Mouse (Mus musculus) common myeloid progenitor, adult 5-6 weeks (primary cell): ENCODE measurements around the gene Map2k7. TPM values are rescaled to one million over a fixed set of nuclear protein-coding genes. Genes with fewer than 3 reads are reported as not detected.
"Not testable (repeated sequence)": the region's sequence is repeated elsewhere in the genome, so short reads cannot be mapped to it uniquely, and the experiment has no call there.

Experiments
- ATAC-seq: replicated peaks from 2 replicates; pipeline ENCODE4 v1.8.0; 2016; ENCODE audit warnings: low read depth, mild to moderate bottlenecking, moderate TSS enrichment, inconsistent platforms; ENCODE audit not compliant: poor library complexity, severe bottlenecking
- total RNA-seq: library from RNA; stranded (forward); fragments of 200-1000, 187-1606 nt; gene quantifications from 2 replicates; pipeline ENCODE4 v1.2.3, GENCODE M21; 2017

Gene Map2k7
- total RNA-seq, 1 experiment from 2014 or later: 43.9 TPM

- no peak for ATAC-seq
Measured at GRCm38 (mm10) chr8:4222059-4222458, 16.5 kb upstream of the Map2k7 start.

- ATAC-seq: peak; percentile 38; the same call in 1 of the 2 replicates
Measured at GRCm38 (mm10) chr8:4226323-4226722, 12.2 kb upstream of the Map2k7 start.

- peak; percentile 59 for ATAC-seq
Measured at GRCm38 (mm10) chr8:4226739-4227347, 11.7 kb upstream of the Map2k7 start, which contains the start of gene Lrrc8e. Lrrc8e (plus strand) TSS chr8:4226827.

- no peak for ATAC-seq
Measured at GRCm38 (mm10) chr8:4227919-4228318, 10.6 kb upstream of the Map2k7 start.

- no peak for ATAC-seq
Measured at GRCm38 (mm10) chr8:4229784-4230183, 8.8 kb upstream of the Map2k7 start.

- ATAC-seq: no peak
Measured at GRCm38 (mm10) chr8:4230612-4231351, 7.8 kb upstream of the Map2k7 start.

- ATAC-seq: 0 out of 2 replicates have a peak, but pooled peaks have one; percentile 1
Measured at GRCm38 (mm10) chr8:4237814-4238433, 616 bp upstream of the Map2k7 start.

- peak; percentile 20 for ATAC-seq
Measured at GRCm38 (mm10) chr8:4239193-4239890, 802 bp downstream of the Map2k7 start.

GRCm38 (mm10) chr8:4245061-4245460, 6.5 kb downstream of the Map2k7 start:
- ATAC-seq: no peak

- ATAC-seq: no peak
Measured at GRCm38 (mm10) chr8:4245737-4246136, 7.2 kb downstream of the Map2k7 start.

GRCm38 (mm10) chr8:4247241-4247640, 8.7 kb downstream of the Map2k7 start:
- no peak for ATAC-seq

- no peak for ATAC-seq
Measured at GRCm38 (mm10) chr8:4247951-4248540, 9.5 kb downstream of the Map2k7 start, which contains the start of gene Tgfbr3l. Tgfbr3l (plus strand) TSS chr8:4248214.

GRCm38 (mm10) chr8:4249213-4249612, 10.7 kb downstream of the Map2k7 start:
- ATAC-seq: no peak

- ATAC-seq: peak; percentile 65
Measured at GRCm38 (mm10) chr8:4250306-4250970, 11.9 kb downstream of the Map2k7 start.

GRCm38 (mm10) chr8:4252116-4252760, 13.7 kb downstream of the Map2k7 start:
- no peak for ATAC-seq

GRCm38 (mm10) chr8:4252934-4253841, 14.6 kb downstream of the Map2k7 start, which contains the start of gene Snapc2:
Snapc2 (plus strand) TSS chr8:4253080.
- ATAC-seq: peak; percentile 86

GRCm38 (mm10) chr8:4254001-4254400, 15.5 kb downstream of the Map2k7 start:
- no peak for ATAC-seq

- not testable (repeated sequence) for ATAC-seq
Measured at GRCm38 (mm10) chr8:4255471-4255870, 16.9 kb downstream of the Map2k7 start.
